Mouse (Mus musculus) G1E (cell line): ENCODE measurements at regions not wholly inside any gene's neighbourhood (a gene's known extent, or its start where the extent isn't known, plus 50 kb on each side); places are given as distances from the start of the nearest gene placed in this dataset.
"Not testable (repeated sequence)": the region's sequence is repeated elsewhere in the genome, so short reads cannot be mapped to it uniquely, and the experiment has no call there.

ENCODE experiments used
- ATAC-seq: 2 replicates; pipeline ENCODE4 v1.8.0; 2016; ENCODE audit warnings: mild to moderate bottlenecking; ENCODE audit not compliant: insufficient number of reproducible peaks, poor library complexity, low FRiP score, severe bottlenecking; ENCODE audit errors: extremely low read depth
- DNase-seq: peaks from one replicate; pipeline ENCODE4 v3.0.0; 2012; ENCODE audit warnings: low spot score
- H3K27me3 ChIP-seq: 2 replicates; pipeline ENCODE4 v1.6.1; 2012; ENCODE audit warnings: mild to moderate bottlenecking, low read length, inconsistent platforms; ENCODE audit not compliant: insufficient read depth
- H3K36me3 ChIP-seq: replicated peaks from 2 replicates; pipeline ENCODE3; 2012; ENCODE audit warnings: mild to moderate bottlenecking, inconsistent platforms
- H3K4me1 ChIP-seq: 2 replicates; pipeline ENCODE4 v1.6.1; 2012; ENCODE audit warnings: low read depth, low read length, inconsistent platforms, mixed read lengths; ENCODE audit not compliant: insufficient read depth
- H3K4me3 ChIP-seq: 2 replicates; pipeline ENCODE4 v1.5.1; 2012; ENCODE audit warnings: low read depth, mild to moderate bottlenecking, inconsistent platforms, low read length, moderate library complexity, mixed read lengths
- H3K9me3 ChIP-seq: replicated peaks from 2 replicates; pipeline ENCODE4 v1.6.1; 2012; ENCODE audit warnings: inconsistent platforms
- CTCF ChIP-seq: IDR thresholded peaks from 2 replicates; pipeline ENCODE4 v1.5.1; 2012; ENCODE audit warnings: low read depth, low read length, inconsistent platforms, mixed read lengths
- GATA1 ChIP-seq: IDR thresholded peaks from 2 replicates; pipeline ENCODE4 v1.6.1; 2012; ENCODE audit warnings: borderline replicate concordance, low read length, inconsistent platforms, mixed read lengths
- GATA2 ChIP-seq: IDR thresholded peaks from 2 replicates; pipeline ENCODE4 v1.6.1; 2012; ENCODE audit warnings: low read depth, low read length, inconsistent platforms, borderline replicate concordance
- POLR2AphosphoS5 ChIP-seq: IDR thresholded peaks from 2 replicates; pipeline ENCODE4 v1.6.1; 2012; ENCODE audit warnings: low read depth, low read length, inconsistent platforms; ENCODE audit not compliant: insufficient replicate concordance
- TAL1 ChIP-seq: conservative IDR thresholded peaks from 2 replicates; pipeline ENCODE4 v1.6.1; 2012; ENCODE audit warnings: low read depth, low read length, inconsistent platforms, mixed read lengths

GRCm38 (mm10) chr6:99905194-99905593, 179.0 kb upstream of the Prok2 start:
- H3K4me1 ChIP-seq: no peaks in the 10 kb centered on the region
- no peak overlapping the region for H3K4me3 ChIP-seq
- no peaks in the 10 kb centered on the region for H3K36me3 ChIP-seq
- TF ChIP-seq TAL1 (no peak), POLR2AphosphoS5 (no peak), GATA2 (no peak), GATA1 (no peak), CTCF (no peak)
- ATAC-seq (no peak), DNase-seq (no peak)
- H3K9me3 ChIP-seq: peaks cover 78% of the 10 kb centered on the region
- H3K27me3 ChIP-seq: no peaks in the 10 kb centered on the region

GRCm38 (mm10) chr6:99904607-99905006, 178.4 kb upstream of the Prok2 start:
- ATAC-seq (no peak), DNase-seq (no peak)
- no peaks in the 10 kb centered on the region for H3K4me1 ChIP-seq
- no peaks in the 10 kb centered on the region for H3K36me3 ChIP-seq
- H3K4me3 ChIP-seq: no peak overlapping the region
- H3K27me3 ChIP-seq: no peaks in the 10 kb centered on the region
- TF ChIP-seq CTCF (no peak), POLR2AphosphoS5 (no peak), GATA1 (no peak), GATA2 (no peak), TAL1 (no peak)
- peaks cover 78% of the 10 kb centered on the region for H3K9me3 ChIP-seq

- H3K36me3 ChIP-seq, H3K4me1 ChIP-seq, ATAC-seq, H3K4me3 ChIP-seq, DNase-seq, H3K27me3 ChIP-seq: not testable (repeated sequence)
- peaks cover 79% of the 10 kb centered on the region for H3K9me3 ChIP-seq
Observed at GRCm38 (mm10) chr6:99904044-99904443, 177.9 kb upstream of the Prok2 start.

GRCm38 (mm10) chr6:99901564-99901963, 175.4 kb upstream of the Prok2 start:
- no peak for TF ChIP-seq TAL1
- H3K27me3 ChIP-seq: no peaks in the 10 kb centered on the region
- no peak overlapping the region for H3K4me3 ChIP-seq
- no peak for DNase-seq
- no peaks in the 10 kb centered on the region for H3K36me3 ChIP-seq
- H3K9me3 ChIP-seq: peaks cover 81% of the 10 kb centered on the region
- no peak for ATAC-seq
- H3K4me1 ChIP-seq: no peaks in the 10 kb centered on the region

- DNase-seq: no peak
- peaks cover 81% of the 10 kb centered on the region for H3K9me3 ChIP-seq
- H3K36me3 ChIP-seq: no peaks in the 10 kb centered on the region
- TF ChIP-seq GATA2 (no peak), GATA1 (no peak), POLR2AphosphoS5 (no peak), CTCF (no peak), TAL1 (no peak)
- H3K27me3 ChIP-seq: no peaks in the 10 kb centered on the region
- ATAC-seq: no peak
- H3K4me3 ChIP-seq: no peak overlapping the region
- H3K4me1 ChIP-seq: no peaks in the 10 kb centered on the region
Observed at GRCm38 (mm10) chr6:99901146-99901545, 175.0 kb upstream of the Prok2 start.

GRCm38 (mm10) chr6:99899704-99900103, 173.5 kb upstream of the Prok2 start:
- peaks cover 84% of the 10 kb centered on the region for H3K9me3 ChIP-seq
- no peaks in the 10 kb centered on the region for H3K36me3 ChIP-seq
- no peak overlapping the region for H3K4me3 ChIP-seq
- ATAC-seq (no peak), DNase-seq (no peak)
- no peak for TF ChIP-seq POLR2AphosphoS5
- TF ChIP-seq TAL1: no peak
- no peak for TF ChIP-seq GATA1
- no peak for TF ChIP-seq GATA2
- no peak for TF ChIP-seq CTCF
- H3K27me3 ChIP-seq: no peaks in the 10 kb centered on the region
- H3K4me1 ChIP-seq: no peaks in the 10 kb centered on the region

GRCm38 (mm10) chr6:99898077-99898476, 171.9 kb upstream of the Prok2 start:
- Histone ChIP-seq H3K4me3 (no peak overlapping the region), H3K36me3 (no peaks in the 10 kb centered on the region), H3K27me3 (no peaks in the 10 kb centered on the region), H3K4me1 (no peaks in the 10 kb centered on the region), H3K9me3 (peaks cover 85% of the 10 kb centered on the region)
- ATAC-seq: no peak
- DNase-seq: no peak
- TF ChIP-seq GATA1 (no peak), TAL1 (no peak), POLR2AphosphoS5 (no peak), CTCF (no peak), GATA2 (no peak)
